Comparison of ENCODE assay signal across 8 mouse cellular contexts in the genomic region with DNA sequence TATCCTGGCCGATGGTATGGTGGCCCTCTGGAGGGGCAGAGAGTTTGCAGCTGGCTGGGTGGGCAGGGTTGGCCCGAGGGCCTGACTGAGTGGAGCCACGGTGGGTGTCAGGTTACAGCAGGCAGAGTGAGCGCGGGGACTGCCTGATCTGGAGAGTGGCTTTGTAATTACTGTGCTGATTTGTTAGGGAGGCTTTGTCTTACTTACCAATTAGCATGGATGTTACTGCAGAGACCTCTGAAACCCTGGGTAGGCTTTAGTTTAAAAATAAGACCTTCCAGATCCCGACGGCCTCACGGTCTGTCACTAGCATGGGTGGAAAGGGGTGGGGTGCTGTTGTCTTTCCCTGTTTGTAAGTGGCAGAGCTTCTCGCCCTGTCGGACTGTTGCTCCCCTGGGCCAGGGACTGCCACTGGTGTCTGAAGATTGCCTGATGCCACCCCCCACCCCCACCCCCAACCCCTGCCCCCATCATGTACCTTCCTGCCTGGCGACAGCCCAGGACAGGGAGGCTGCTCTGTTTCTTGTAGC.
DNase-seq lines count a peak whose midpoint lies in the region; ATAC-seq and TF ChIP-seq lines count a peak whose summit lies in the region.

No protein-coding gene starts in this region.

- no peaks in the 10 kb centered on the region for H3K9me3 ChIP-seq in forebrain, embryonic 15.5 days
- H3K9me3 ChIP-seq in hindbrain, embryonic 14.5 days (ENCODE audit: control insufficient read depth, low read length): no peaks in the 10 kb centered on the region
- no peaks in the 10 kb centered on the region for H3K9me3 ChIP-seq in liver, postnatal 0 days (ENCODE audit: low read length)
- no peaks in the 10 kb centered on the region for H3K9me3 ChIP-seq in stomach, embryonic 16.5 days (replicated peaks; ENCODE audit: control insufficient read depth, low read length)

- H3K4me1 ChIP-seq in forebrain, embryonic 15.5 days: peaks cover 32% of the 10 kb centered on the region
- peaks cover 32% of the 10 kb centered on the region for H3K4me1 ChIP-seq in hindbrain, embryonic 14.5 days (replicated peaks; ENCODE audit: control insufficient read depth, insufficient read depth, low read length)
- H3K4me1 ChIP-seq in liver, postnatal 0 days (ENCODE audit: insufficient read depth): peaks cover 30% of the 10 kb centered on the region
- H3K4me1 ChIP-seq in stomach, embryonic 16.5 days (ENCODE audit: control insufficient read depth, insufficient read depth, low read length): peaks cover 36% of the 10 kb centered on the region
- H3K4me1 ChIP-seq in cerebellum, adult 2 months (ENCODE audit: control insufficient read depth, insufficient read depth, low read length): peaks cover 4% of the 10 kb centered on the region

- peak overlapping the region; percentile 27 for H3K4me2 ChIP-seq in forebrain, embryonic 15.5 days (replicated peaks)
- peak overlapping the region; percentile 36 for H3K4me2 ChIP-seq in hindbrain, embryonic 14.5 days (replicated peaks)
- H3K4me2 ChIP-seq in liver, postnatal 0 days (ENCODE audit: low read depth, low read length): no peak overlapping the region
- H3K4me2 ChIP-seq in stomach, embryonic 16.5 days (ENCODE audit: low read depth, low read length): peak overlapping the region; percentile 42

- no peak for TF ChIP-seq CTCF in liver, postnatal 0 days (IDR thresholded peaks at IDR 0.05; ENCODE audit: low read depth)
- no peak for TF ChIP-seq CTCF in cerebellum, adult 2 months (IDR thresholded peaks at IDR 0.05; ENCODE audit: borderline replicate concordance, insufficient read depth, low read depth, low read length)

- no peak for TF ChIP-seq EP300 in liver, postnatal 0 days (IDR thresholded peaks at IDR 0.05; ENCODE audit: low read depth)

- ATAC-seq in forebrain, embryonic 15.5 days (replicated peaks): peak; percentile 88
- peak; percentile 84 for ATAC-seq in hindbrain, embryonic 14.5 days (ENCODE audit: low FRiP score)
- ATAC-seq in liver, postnatal 0 days: no peak
- peak; percentile 82 for ATAC-seq in stomach, embryonic 16.5 days (ENCODE audit: insufficient read depth, low FRiP score)

- no peak overlapping the region for H3K4me3 ChIP-seq in forebrain, embryonic 15.5 days
- H3K4me3 ChIP-seq in hindbrain, embryonic 14.5 days (replicated peaks; ENCODE audit: low read length): no peak overlapping the region
- H3K4me3 ChIP-seq in liver, postnatal 0 days (ENCODE audit: low read depth, low read length): no peak overlapping the region
- H3K4me3 ChIP-seq in stomach, embryonic 16.5 days (replicated peaks; ENCODE audit: low read length): peak overlapping the region; percentile 22; the same call in 1 of the 2 replicates
- no peak overlapping the region for H3K4me3 ChIP-seq in cerebellum, adult 2 months (replicated peaks; ENCODE audit: insufficient read depth, low read depth, low read length)

- peak; percentile 33 for DNase-seq in kidney, adult 18-20 months
- no peak for DNase-seq in kidney, adult 9 months
- DNase-seq in hindbrain, embryonic 14.5 days (ENCODE audit: low spot score): no peak
- no peak for DNase-seq in liver, postnatal 0 days
- DNase-seq in cerebellum, adult 8-10 months: no peak
- no peak for DNase-seq in cerebellum, adult 2 months

- no peak for TF ChIP-seq POLR2A in cerebellum, adult 2 months (IDR thresholded peaks at IDR 0.05; ENCODE audit: borderline replicate concordance, insufficient read depth, low read length)

- WGBS in forebrain, embryonic 15.5 days: under 1% methylated on average over 11 of the region's 11 CpGs
- WGBS in hindbrain, embryonic 14.5 days: 3% methylated on average over 11 of the region's 11 CpGs
- 40% methylated on average over 11 of the region's 11 CpGs for WGBS in liver, postnatal 0 days (ENCODE audit: insufficient replicate concordance)
- 8% methylated on average over 11 of the region's 11 CpGs for WGBS in stomach, embryonic 16.5 days
- 39% methylated on average over 11 of the region's 11 CpGs for WGBS in cerebellum, adult 2 months

- peak overlapping the region; percentile 56 for H3K27ac ChIP-seq in forebrain, embryonic 15.5 days (replicated peaks)
- 0 out of 2 replicates have a peak overlapping the region, but pooled peaks have one; percentile 23 for H3K27ac ChIP-seq in hindbrain, embryonic 14.5 days
- H3K27ac ChIP-seq in liver, postnatal 0 days (ENCODE audit: low read depth): 0 out of 2 replicates have a peak overlapping the region, but pooled peaks have one; percentile 31
- H3K27ac ChIP-seq in stomach, embryonic 16.5 days (ENCODE audit: low read length): peak overlapping the region; percentile 52
- no peak overlapping the region for H3K27ac ChIP-seq in cerebellum, adult 2 months (ENCODE audit: insufficient read depth, low read length)

- H3K27me3 ChIP-seq in forebrain, embryonic 15.5 days: no peaks in the 10 kb centered on the region
- H3K27me3 ChIP-seq in hindbrain, embryonic 14.5 days (ENCODE audit: control insufficient read depth, insufficient read depth, low read length): no peaks in the 10 kb centered on the region
- H3K27me3 ChIP-seq in liver, postnatal 0 days (ENCODE audit: insufficient read depth, low read length): no peaks in the 10 kb centered on the region
- H3K27me3 ChIP-seq in stomach, embryonic 16.5 days (ENCODE audit: control insufficient read depth, insufficient read depth, low read length): no peaks in the 10 kb centered on the region
- no peaks in the 10 kb centered on the region for H3K27me3 ChIP-seq in cerebellum, adult 2 months (ENCODE audit: control insufficient read depth, insufficient read depth, low read length)

- no peaks in the 10 kb centered on the region for H3K36me3 ChIP-seq in forebrain, embryonic 15.5 days
- no peaks in the 10 kb centered on the region for H3K36me3 ChIP-seq in hindbrain, embryonic 14.5 days (replicated peaks; ENCODE audit: control insufficient read depth, insufficient read depth)
- no peaks in the 10 kb centered on the region for H3K36me3 ChIP-seq in liver, postnatal 0 days (replicated peaks; ENCODE audit: insufficient read depth, low read length)
- H3K36me3 ChIP-seq in stomach, embryonic 16.5 days (ENCODE audit: control insufficient read depth, insufficient read depth, low read length): no peaks in the 10 kb centered on the region

- H3K9ac ChIP-seq in forebrain, embryonic 15.5 days (replicated peaks): 0 out of 2 replicates have a peak overlapping the region, but pooled peaks have one; percentile 8
- peak overlapping the region; percentile 26; the same call in 1 of the 2 replicates for H3K9ac ChIP-seq in hindbrain, embryonic 14.5 days
- H3K9ac ChIP-seq in liver, postnatal 0 days (replicated peaks): no peak overlapping the region
- H3K9ac ChIP-seq in stomach, embryonic 16.5 days (ENCODE audit: low read length): peak overlapping the region; percentile 55
